Mouse (Mus musculus) ES-E14 (cell line): ENCODE data around the gene Tuba4a. TPM values are rescaled to one million over a fixed set of nuclear protein-coding genes. Genes with fewer than 3 reads are reported as not detected.
A peak's percentile ranks its signal among the peaks of the same experiment; 100 is the strongest.

Experiments used
- DNase-seq: peaks from one replicate; pipeline ENCODE4 v3.0.0-alpha.2; 2013; ENCODE audit warnings: low read depth, low spot score
- H3K27ac ChIP-seq: 2 replicates; pipeline ENCODE4 v1.5.1; 2012; ENCODE audit warnings: low read depth, mild to moderate bottlenecking, low read length, moderate library complexity, mixed read lengths; ENCODE audit not compliant: poor library complexity, insufficient read depth, severe bottlenecking
- H3K36me3 ChIP-seq: 2 replicates; pipeline ENCODE4 v1.6.1; 2012; ENCODE audit warnings: mild to moderate bottlenecking, low read length, moderate library complexity, mixed read lengths; ENCODE audit not compliant: control insufficient read depth, poor library complexity, insufficient read depth, severe bottlenecking
- H3K4me1 ChIP-seq, 2 experiments: fragments of 150-350 bp in 1 of 2; sonication (generic) in 1 of 2; 2 replicates each; pipeline ENCODE4 v1.6.1; 2012; ENCODE audit warnings: low read length in 2 of 2, mild to moderate bottlenecking in 1 of 2, mixed read lengths in 1 of 2; ENCODE audit not compliant: control insufficient read depth in 2 of 2, insufficient read depth in 2 of 2, poor library complexity in 1 of 2
- H3K4me3 ChIP-seq, 2 experiments: fragments of 150-350 bp in 1 of 2; sonication (generic) in 1 of 2; 2 replicates each; pipeline ENCODE4 v1.5.1; 2012; ENCODE audit warnings: low read length in 2 of 2, low read depth in 1 of 2, mild to moderate bottlenecking in 1 of 2, mixed read lengths in 1 of 2; ENCODE audit not compliant: insufficient read depth in 1 of 2, poor library complexity in 1 of 2, severe bottlenecking in 1 of 2
- H3K9ac ChIP-seq: 2 replicates; pipeline ENCODE4 v1.6.1; 2012; ENCODE audit warnings: low read depth, mild to moderate bottlenecking, low read length, mixed read lengths; ENCODE audit not compliant: poor library complexity, insufficient read depth, severe bottlenecking
- H3K9me3 ChIP-seq: fragments of 150-350 bp; sonication (generic); 2 replicates; pipeline ENCODE4 v1.6.1; 2012; ENCODE audit warnings: low read depth, mild to moderate bottlenecking, low read length; ENCODE audit not compliant: control insufficient read depth, insufficient read depth
- CHD2 ChIP-seq: IDR thresholded peaks from 2 replicates; pipeline ENCODE4 v1.6.1; 2014; ENCODE audit warnings: mild to moderate bottlenecking, low read depth, low read length, inconsistent platforms
- HCFC1 ChIP-seq: IDR thresholded peaks from 2 replicates; pipeline ENCODE4 v1.6.1; 2012; ENCODE audit warnings: low read length, inconsistent platforms, borderline replicate concordance; ENCODE audit not compliant: insufficient read depth
- MAFK ChIP-seq: IDR thresholded peaks from 2 replicates; pipeline ENCODE4 v1.6.1; 2014; ENCODE audit warnings: mild to moderate bottlenecking, low read depth, low read length, inconsistent platforms; ENCODE audit not compliant: insufficient read depth
- ZC3H11A ChIP-seq: IDR thresholded peaks from 2 replicates; pipeline ENCODE4 v1.6.1; 2012; ENCODE audit warnings: low read depth, mild to moderate bottlenecking, inconsistent platforms, low read length, borderline replicate concordance
- ZNF384 ChIP-seq: IDR thresholded peaks from 2 replicates; pipeline ENCODE4 v1.6.1; 2012; ENCODE audit warnings: low read depth, low read length, inconsistent platforms
- in situ Hi-C, 2 experiments: fragments of 600-800 bp; cut with MboI; formaldehyde crosslinking; loops; one replicate each; pipeline ENCODE4 v1.15.1; 2025; ENCODE audit warnings: low sequenced_read_pairs in 2 of 2, inconsistent platforms in 1 of 2; ENCODE audit not compliant: unreplicated experiment in 2 of 2
- total RNA-seq: library from RNA; depleted of rRNA; stranded (reverse); fragments of 300-350 nt; gene quantifications from 2 replicates; pipeline ENCODE4 v1.2.3, GENCODE M21; 2012

Gene Tuba4a
- total RNA-seq, 1 experiment = 110 TPM

- H3K9ac ChIP-seq = no peak overlapping the region
- TF ChIP-seq CHD2 (no peak), HCFC1 (no peak), ZNF384 (no peak), MAFK (no peak), ZC3H11A (no peak)
- H3K36me3 ChIP-seq = no peaks in the 10 kb centered on the region
- DNase-seq = no peak
- H3K4me3 ChIP-seq = no peak overlapping the region
- no peak overlapping the region for H3K27ac ChIP-seq
- peaks cover 4 to 21% of the 10 kb centered on the region in 2 experiments; a peak in 2 of 4 replicates for H3K4me1 ChIP-seq
- no peaks in the 10 kb centered on the region for H3K9me3 ChIP-seq
- in situ Hi-C loops = no loop called here
These were observed 35.9 kb upstream of the Tuba4a start for GRCm38 (mm10) chr1:75255516-75256046.

- Histone ChIP-seq H3K4me3 (no peak overlapping the region), H3K27ac (no peak overlapping the region), H3K36me3 (no peaks in the 10 kb centered on the region), H3K9ac (no peak overlapping the region), H3K4me1 (peaks cover 4 to 25% of the 10 kb centered on the region in 2 experiments; a peak in 2 of 4 replicates), H3K9me3 (no peaks in the 10 kb centered on the region)
- TF ChIP-seq HCFC1 = no peak
- TF ChIP-seq ZC3H11A = no peak
- no peak for TF ChIP-seq CHD2
- TF ChIP-seq ZNF384 = no peak
- TF ChIP-seq MAFK = no peak
- no peak for DNase-seq
- in situ Hi-C loops = no loop called here
These were observed 35.0 kb upstream of the Tuba4a start for GRCm38 (mm10) chr1:75254625-75255013.

- DNase-seq = peak; percentile 77
- H3K36me3 ChIP-seq = no peaks in the 10 kb centered on the region
- H3K4me1 ChIP-seq = peaks cover 4 to 25% of the 10 kb centered on the region in 2 experiments; a peak in 2 of 4 replicates
- H3K27ac ChIP-seq = no peak overlapping the region
- H3K9ac ChIP-seq = no peak overlapping the region
- H3K9me3 ChIP-seq = no peaks in the 10 kb centered on the region
- H3K4me3 ChIP-seq = peak overlapping the region in 1 of 2 experiments; percentile 14; a peak in 1 of 4 replicates
- in situ Hi-C loops = no loop called here
- TF ChIP-seq MAFK (no peak), ZC3H11A (no peak), CHD2 (no peak), ZNF384 (no peak), HCFC1 (no peak)
These were observed 34.4 kb upstream of the Tuba4a start for GRCm38 (mm10) chr1:75253849-75254624.

- TF ChIP-seq ZC3H11A (no peak), CHD2 (no peak), HCFC1 (no peak), MAFK (no peak), ZNF384 (no peak)
- Histone ChIP-seq H3K9ac (no peak overlapping the region), H3K4me3 (peak overlapping the region; percentile 21 to 23; a peak in 3 of 4 replicates)
These were observed 33.4 kb upstream of the Tuba4a start for GRCm38 (mm10) chr1:75253029-75253428.

More at GRCm38 (mm10) chr1:75253029-75253428, 33.4 kb upstream of the Tuba4a start:
- no peaks in the 10 kb centered on the region for H3K36me3 ChIP-seq
- DNase-seq = no peak
- H3K9me3 ChIP-seq = no peaks in the 10 kb centered on the region
- no peak overlapping the region for H3K27ac ChIP-seq
- in situ Hi-C loops = no loop called here
- H3K4me1 ChIP-seq = peaks cover 4 to 25% of the 10 kb centered on the region in 2 experiments; a peak in 2 of 4 replicates
